Comparison of ENCODE assay signal across 19 mouse cellular contexts in the genomic region with DNA sequence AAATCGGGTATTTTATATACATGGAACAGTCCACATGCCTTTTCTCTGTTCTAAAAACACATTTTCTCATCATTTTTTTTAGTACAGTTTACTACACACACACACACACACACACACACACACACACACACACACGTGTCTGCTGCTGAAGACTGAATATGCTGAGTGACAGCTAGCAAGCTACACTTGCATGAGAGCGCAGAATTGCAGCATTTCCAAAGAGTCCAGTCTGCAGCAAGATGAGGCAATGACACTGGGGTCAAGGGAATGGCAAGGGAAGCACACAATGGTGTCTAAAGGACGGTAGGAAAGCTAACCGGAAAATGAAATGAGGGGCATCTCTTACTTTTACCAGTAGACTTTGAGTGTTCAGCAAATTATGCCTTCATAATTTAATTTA. TPM values are rescaled to one million over a fixed set of nuclear protein-coding genes. Genes with fewer than 3 reads are reported as not detected.
DNase-seq lines count a peak whose midpoint lies in the region; ATAC-seq and TF ChIP-seq lines count a peak whose summit lies in the region.
"Had no signal": no experiment of that assay in that cellular context is flagged by ENCODE, and none has a peak within 500 bp of the region (broad histone marks: within the 10 kb centered on the region; RNA-seq: fewer than 3 reads in every experiment).

No protein-coding gene starts in this region.

- H3K9me3 ChIP-seq in heart, embryonic 10.5 days, result no peaks in the 10 kb centered on the region
- no peaks in the 10 kb centered on the region for H3K9me3 ChIP-seq in lung, embryonic 15.5 days
- H3K9me3 ChIP-seq in stomach, embryonic 14.5 days (ENCODE audit: control insufficient read depth, low read depth, low read length), result no peaks in the 10 kb centered on the region
- H3K9me3 ChIP-seq: forebrain, embryonic 15.5 days; hindbrain, embryonic 12.5 days; midbrain, embryonic 12.5 days had no signal

- H3K4me2 ChIP-seq in lung, embryonic 15.5 days, result no peak overlapping the region
- no peak overlapping the region for H3K4me2 ChIP-seq in stomach, embryonic 14.5 days (replicated peaks; ENCODE audit: low read depth, low read length)
- H3K4me2 ChIP-seq: forebrain, embryonic 15.5 days; hindbrain, embryonic 12.5 days; midbrain, embryonic 12.5 days had no signal

- H3K27me3 ChIP-seq in heart, embryonic 10.5 days (ENCODE audit: insufficient read depth, poor library complexity, severe bottlenecking), result no peaks in the 10 kb centered on the region
- no peaks in the 10 kb centered on the region for H3K27me3 ChIP-seq in lung, embryonic 15.5 days
- no peaks in the 10 kb centered on the region for H3K27me3 ChIP-seq in liver, adult 2 months (ENCODE audit: control insufficient read depth, insufficient read depth, low read length)
- H3K27me3 ChIP-seq in stomach, embryonic 14.5 days (ENCODE audit: control insufficient read depth, insufficient read depth, low read length), result no peaks in the 10 kb centered on the region
- H3K27me3 ChIP-seq: forebrain, embryonic 15.5 days; hindbrain, embryonic 12.5 days; midbrain, embryonic 12.5 days had no signal

- no peak overlapping the region for H3K4me3 ChIP-seq in heart, embryonic 10.5 days
- no peak overlapping the region for H3K4me3 ChIP-seq in lung, embryonic 15.5 days
- H3K4me3 ChIP-seq in liver, adult 2 months (ENCODE audit: insufficient read depth, low read depth, low read length), result no peak overlapping the region
- H3K4me3 ChIP-seq in stomach, embryonic 14.5 days (ENCODE audit: low read depth, low read length), result no peak overlapping the region
- H3K4me3 ChIP-seq: forebrain, embryonic 15.5 days; hindbrain, embryonic 12.5 days; midbrain, embryonic 12.5 days had no signal

- no peak for TF ChIP-seq POLR2A in liver, adult 2 months (IDR thresholded peaks at IDR 0.05; ENCODE audit: extremely low read depth, insufficient read depth, low read length)

- DNase-seq in heart, embryonic 10.5 days (ENCODE audit: low spot score), result no peak
- DNase-seq in heart, adult 18-20 months, result no peak
- DNase-seq in lung, postnatal 25 days (ENCODE audit: low spot score), result no peak
- peak; percentile 93 for DNase-seq in liver, adult 2 months (ENCODE audit: extremely low read depth, low read depth, low spot score)
- DNase-seq in adrenal gland, postnatal 10 days, result no peak
- DNase-seq in cerebellum, adult 9-11 months, result no peak
- DNase-seq: adrenal gland, postnatal 36 days; cerebellum, postnatal 25 days; kidney, adult 11 months; kidney, postnatal 14 days; right cerebral cortex, adult 18-20 months; thymus, postnatal 14 days had no signal

- TF ChIP-seq CTCF in liver, adult 2 months (IDR thresholded peaks at IDR 0.05; ENCODE audit: low read depth, low read length), result no peak

- no peak overlapping the region for H3K9ac ChIP-seq in lung, embryonic 15.5 days
- no peak overlapping the region for H3K9ac ChIP-seq in liver, adult 2 months (ENCODE audit: low read depth, low read length)
- H3K9ac ChIP-seq in stomach, embryonic 14.5 days (replicated peaks; ENCODE audit: low read depth, low read length), result no peak overlapping the region
- H3K9ac ChIP-seq: forebrain, embryonic 15.5 days; hindbrain, embryonic 12.5 days; midbrain, embryonic 12.5 days had no signal

- H3K4me1 ChIP-seq in heart, embryonic 10.5 days, result 0 out of 2 replicates have a peak, but pooled peaks cover 6% of the 10 kb centered on the region
- H3K4me1 ChIP-seq in lung, embryonic 15.5 days, result peaks cover 9% of the 10 kb centered on the region; the same call in 1 of the 2 replicates
- H3K4me1 ChIP-seq in liver, adult 2 months (ENCODE audit: control insufficient read depth, insufficient read depth, low read length), result peaks cover 11% of the 10 kb centered on the region
- H3K4me1 ChIP-seq in stomach, embryonic 14.5 days (ENCODE audit: control insufficient read depth, insufficient read depth, low read length), result peaks cover 10% of the 10 kb centered on the region; the same call in 1 of the 2 replicates
- H3K4me1 ChIP-seq: hindbrain, embryonic 12.5 days; midbrain, embryonic 12.5 days had no signal

- peak overlapping the region; percentile 49; the same call in 1 of the 2 replicates for H3K27ac ChIP-seq in heart, embryonic 10.5 days
- peak overlapping the region; percentile 67 for H3K27ac ChIP-seq in lung, embryonic 15.5 days
- peak overlapping the region; percentile 34 for H3K27ac ChIP-seq in liver, adult 2 months (replicated peaks; ENCODE audit: insufficient read depth, low read depth, low read length)
- H3K27ac ChIP-seq in stomach, embryonic 14.5 days (ENCODE audit: low read length), result no peak overlapping the region; the same call in 1 of the 2 replicates
- H3K27ac ChIP-seq: forebrain, embryonic 15.5 days; hindbrain, embryonic 12.5 days; macrophage; midbrain, embryonic 12.5 days had no signal

- WGBS in heart, embryonic 10.5 days, result 60% methylated on average over 5 of the region's 5 CpGs
- 38% methylated on average over 5 of the region's 5 CpGs for WGBS in lung, embryonic 15.5 days
- 24% methylated on average over 5 of the region's 5 CpGs for WGBS in liver, adult 2 months
- WGBS in stomach, embryonic 14.5 days, result 61% methylated on average over 5 of the region's 5 CpGs

- no peak for ATAC-seq in lung, embryonic 15.5 days (ENCODE audit: borderline replicate concordance, extremely low read depth, low FRiP score, low TSS enrichment)
- 0 out of 2 replicates have a peak, but pooled peaks have one; percentile 44 for ATAC-seq in stomach, embryonic 14.5 days (ENCODE audit: insufficient number of reproducible peaks, insufficient read depth, low FRiP score, low read depth)
- ATAC-seq: forebrain, embryonic 15.5 days had no signal

- no peaks in the 10 kb centered on the region for H3K36me3 ChIP-seq in heart, embryonic 10.5 days
- no peaks in the 10 kb centered on the region for H3K36me3 ChIP-seq in lung, embryonic 15.5 days
- no peaks in the 10 kb centered on the region for H3K36me3 ChIP-seq in liver, adult 2 months (ENCODE audit: control insufficient read depth, insufficient read depth, low read length)
- H3K36me3 ChIP-seq in stomach, embryonic 14.5 days (ENCODE audit: control insufficient read depth, insufficient read depth, low read length), result no peaks in the 10 kb centered on the region
- H3K36me3 ChIP-seq: forebrain, embryonic 15.5 days; hindbrain, embryonic 12.5 days; midbrain, embryonic 12.5 days had no signal

- H3K79me2 ChIP-seq in liver, adult 2 months (ENCODE audit: control insufficient read depth, insufficient read depth, low read length), result no peaks in the 10 kb centered on the region

RNA-seq across cellular contexts. Expression of a gene that starts 43.0 kb away (rescaled TPM):
- polyA plus RNA-seq in heart, embryonic 10.5 days (2016; fragmentation: Nextera tagmentation; extraction: Ambion mirVana), result 27.3 and 78.6 TPM in 2 replicates
- total RNA-seq in heart, adult 18-20 months (2021), result 10 to 100 TPM; 80.1 to 92.3 TPM
- 96.9 and 100.0 TPM in 2 replicates for polyA plus RNA-seq in lung, embryonic 15.5 days (2015; fragmentation: Nextera tagmentation; extraction: Ambion mirVana)
- 24.3 and 29.0 TPM in 2 replicates for total RNA-seq in liver, adult 2 months (2014; rRNA removed)
- 15.9 and 16.3 TPM in 2 replicates for polyA plus RNA-seq in liver, adult 2 months (2012; rRNA removed)
- 46.2 and 55.1 TPM in 2 replicates for polyA plus RNA-seq in stomach, embryonic 14.5 days (2014; fragmentation: Nextera tagmentation; extraction: Ambion mirVana)
- total RNA-seq in adrenal gland, postnatal 10 days (2021), result 10 to 100 TPM; 64.2 to 67.6 TPM
- total RNA-seq: granulocyte monocyte progenitor cell, adult 5-6 weeks had no signal
- polyA plus RNA-seq: macrophage had no signal
